Mouse (Mus musculus): ENCODE data around the gene Ddit4. TPM values are rescaled to one million over a fixed set of nuclear protein-coding genes. Genes with fewer than 3 reads are reported as not detected.
"Not testable (repeated sequence)": the region's sequence is repeated elsewhere in the genome, so short reads cannot be mapped to it uniquely, and the experiment has no call there.

Gene Ddit4
- total RNA-seq (2015; ENCODE audit: low replicate concordance) (1.7 TPM in 1 of 2 replicates, not detected in the other), total RNA-seq (2017; ENCODE audit: low replicate concordance) (0.17 and 0.84 TPM in 2 replicates)

- ATAC-seq (replicated peaks; ENCODE audit: low FRiP score, poor library complexity, severe bottlenecking): peak; percentile 93
Observed at GRCm38 (mm10) chr10:59951211-59952151, at the start of gene Ddit4. Gene Ddit4, minus strand, starts transcription at chr10:59951834.

DNA sequence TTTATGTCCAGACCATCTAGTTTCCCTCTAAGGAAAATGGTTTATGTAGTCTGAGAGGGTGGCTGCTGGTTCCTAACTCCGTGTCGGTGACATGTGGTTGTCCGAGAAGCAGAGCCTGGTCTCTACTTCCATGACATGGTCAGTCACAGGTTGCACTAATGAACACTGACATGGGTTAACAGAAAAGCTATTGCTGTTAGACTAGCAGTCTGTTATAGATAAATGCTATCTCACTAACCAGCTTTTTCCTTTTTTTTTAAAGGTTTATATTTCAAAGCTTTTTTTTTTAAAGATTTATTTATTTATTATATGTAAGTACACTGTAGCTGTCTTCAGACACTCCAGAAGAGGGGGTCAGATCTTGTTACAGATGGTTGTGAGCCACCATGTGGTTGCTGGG is 47.4 kb upstream of the Ddit4 start:
- no peak for ATAC-seq (replicated peaks; ENCODE audit: low FRiP score, poor library complexity, severe bottlenecking)

DNA sequence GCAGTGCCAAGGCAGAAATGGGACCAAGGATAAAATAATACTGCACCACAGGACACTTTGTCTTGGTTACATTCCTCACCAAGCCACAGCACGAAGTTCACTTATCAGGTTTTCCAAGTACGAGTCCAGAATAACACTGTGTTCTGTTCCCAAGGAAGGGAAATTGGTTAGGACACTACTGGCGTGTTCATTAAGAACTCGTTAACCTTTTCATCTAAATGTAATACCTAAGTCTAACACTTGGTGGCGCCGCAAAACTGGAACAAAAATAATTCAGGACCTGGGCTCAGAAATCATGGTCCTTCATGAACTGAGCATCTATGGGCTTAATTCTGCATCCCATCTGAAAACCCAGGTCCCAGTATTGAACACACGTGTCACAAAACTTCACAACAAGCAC is 46.0 kb upstream of the Ddit4 start:
- ATAC-seq (replicated peaks; ENCODE audit: low FRiP score, poor library complexity, severe bottlenecking): 0 out of 2 replicates have a peak, but pooled peaks have one; percentile 31

- no peak for ATAC-seq (replicated peaks; ENCODE audit: low FRiP score, poor library complexity, severe bottlenecking)
Observed at GRCm38 (mm10) chr10:59995889-59996288, 44.3 kb upstream of the Ddit4 start.

DNA sequence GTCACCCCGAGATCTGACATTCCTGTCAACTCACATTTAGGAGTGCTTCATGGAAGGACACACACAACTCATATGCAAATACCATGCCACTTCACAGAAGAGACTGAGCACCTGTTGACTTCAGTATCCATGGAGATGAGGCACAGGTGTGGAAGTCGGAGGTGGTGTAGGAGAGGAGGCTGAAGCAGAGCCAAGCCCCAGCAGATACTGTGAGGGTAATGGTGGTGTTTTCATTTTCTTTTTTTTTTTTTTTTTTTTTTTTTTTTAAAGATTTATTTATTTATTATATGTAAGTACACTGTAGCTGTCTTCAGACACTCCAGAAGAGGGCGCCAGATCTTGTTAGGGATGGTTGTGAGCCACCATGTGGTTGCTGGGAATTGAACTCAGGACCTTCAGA is 42.2 kb upstream of the Ddit4 start:
- ATAC-seq (replicated peaks; ENCODE audit: low FRiP score, poor library complexity, severe bottlenecking): not testable (repeated sequence)

DNA sequence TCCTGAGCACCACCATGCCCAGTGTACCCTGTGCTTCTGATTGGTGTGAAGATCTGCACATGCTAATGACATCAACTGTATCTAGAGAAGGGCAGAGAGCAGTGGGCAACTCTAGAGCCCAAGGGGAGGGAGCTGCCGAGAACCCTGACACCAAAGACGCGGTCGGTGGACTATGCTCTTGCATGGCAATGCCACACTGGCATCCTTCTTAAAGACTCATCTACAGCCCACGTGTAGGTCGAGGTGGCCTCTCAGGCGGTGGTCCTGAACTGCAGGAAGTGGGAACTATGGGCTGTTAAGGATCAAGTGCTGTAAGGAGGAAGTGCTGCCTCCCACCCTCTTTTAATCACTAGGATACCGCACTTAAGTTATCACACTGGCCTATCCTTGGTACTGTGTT is 40.4 kb upstream of the Ddit4 start:
- no peak for ATAC-seq (replicated peaks; ENCODE audit: low FRiP score, poor library complexity, severe bottlenecking)

DNA sequence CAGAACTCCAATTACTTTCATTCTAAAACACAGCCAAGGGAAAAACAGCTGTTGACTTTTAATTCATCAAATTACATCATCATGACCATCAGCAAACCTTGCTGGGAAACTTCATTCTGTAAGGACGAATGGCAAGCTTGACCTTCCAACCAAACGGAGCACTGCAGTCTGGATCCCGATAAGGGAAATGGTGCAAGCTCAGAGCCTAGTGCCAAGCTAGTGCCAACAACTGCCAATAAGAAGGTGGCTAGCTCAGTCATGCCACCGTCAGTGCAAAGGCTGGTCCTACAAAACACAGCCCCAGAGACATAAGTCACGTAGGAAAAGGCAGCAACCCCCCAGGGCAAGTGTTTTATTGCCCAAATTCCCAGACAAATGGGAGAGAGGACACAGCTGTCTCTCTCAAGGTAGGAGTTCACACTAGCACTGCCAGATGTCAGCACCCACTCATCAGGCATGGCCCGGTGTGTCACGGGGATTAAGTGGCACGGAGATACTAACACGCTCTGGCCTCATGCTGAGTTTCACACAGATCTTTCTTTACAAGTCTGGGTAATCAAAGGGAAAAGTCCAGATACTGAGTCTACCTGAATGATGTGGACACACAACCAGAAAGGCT is 39.7 kb upstream of the Ddit4 start:
- ATAC-seq (replicated peaks; ENCODE audit: low FRiP score, poor library complexity, severe bottlenecking): no peak

GRCm38 (mm10) chr10:59990393-59990792 is 38.8 kb upstream of the Ddit4 start:
- ATAC-seq (replicated peaks; ENCODE audit: low FRiP score, poor library complexity, severe bottlenecking): no peak

DNA sequence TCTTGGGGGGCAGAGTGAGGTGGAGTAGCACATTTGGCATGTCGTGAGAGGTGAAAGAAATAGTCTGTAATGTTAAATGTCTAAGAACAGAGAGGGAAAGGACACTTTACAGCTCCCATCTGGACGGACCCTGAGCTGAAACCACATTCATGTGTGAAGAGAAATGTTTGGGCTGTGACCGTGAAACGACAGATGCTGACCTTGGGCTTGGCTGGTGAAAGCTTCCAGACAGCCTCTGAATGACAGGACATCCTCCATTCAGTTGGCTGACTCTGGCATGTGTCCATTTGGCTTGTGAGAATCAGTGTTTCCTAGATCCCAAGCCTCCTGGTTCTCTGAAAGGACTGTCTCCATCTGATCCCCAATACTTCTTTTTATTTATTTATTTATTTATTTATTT is 36.4 kb upstream of the Ddit4 start:
- no peak for ATAC-seq (replicated peaks; ENCODE audit: low FRiP score, poor library complexity, severe bottlenecking)

GRCm38 (mm10) chr10:59982379-59982873 is 30.8 kb upstream of the Ddit4 start:
- ATAC-seq (replicated peaks; ENCODE audit: low FRiP score, poor library complexity, severe bottlenecking): no peak

DNA sequence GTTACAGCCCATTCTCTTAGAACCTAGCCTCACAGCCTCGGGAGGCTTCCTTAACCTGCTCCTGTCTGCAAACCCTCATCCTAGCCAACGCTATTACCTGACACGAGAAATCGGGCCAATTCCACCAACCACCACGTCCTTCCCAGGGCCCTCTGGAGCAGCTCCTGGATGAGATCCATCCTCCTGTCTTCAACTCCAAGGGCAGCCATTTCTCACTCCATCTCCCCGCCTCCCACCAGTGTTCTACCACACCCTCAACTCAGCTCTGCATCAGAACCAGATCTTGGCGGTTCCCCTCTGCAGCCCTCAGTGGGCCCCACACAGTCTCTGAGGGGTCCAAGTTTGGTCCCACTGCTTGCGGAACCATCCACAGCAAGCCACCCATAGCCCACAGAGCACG is 30.2 kb upstream of the Ddit4 start:
- ATAC-seq (replicated peaks; ENCODE audit: low FRiP score, poor library complexity, severe bottlenecking): no peak

DNA sequence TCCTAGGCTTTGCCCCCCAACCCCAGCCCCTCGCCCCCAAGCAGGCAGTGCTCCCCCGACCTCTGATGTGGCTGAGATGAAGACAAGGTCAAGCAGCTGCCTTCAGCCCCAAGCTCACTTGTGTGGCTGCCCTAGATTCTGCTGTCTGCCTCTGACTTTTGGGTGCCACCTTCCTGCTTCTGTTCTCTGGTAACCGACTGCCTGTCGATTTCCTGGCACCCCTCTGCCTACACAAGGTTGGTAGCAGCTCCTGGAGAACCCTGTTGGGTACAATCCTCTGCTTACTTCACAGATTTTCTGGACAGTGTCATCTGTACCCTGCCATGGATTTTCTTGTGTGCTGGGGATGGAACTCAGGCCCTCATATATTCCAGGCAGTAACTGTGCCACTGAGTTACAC is 29.7 kb upstream of the Ddit4 start:
- ATAC-seq (replicated peaks; ENCODE audit: low FRiP score, poor library complexity, severe bottlenecking): no peak

- ATAC-seq (replicated peaks; ENCODE audit: low FRiP score, poor library complexity, severe bottlenecking): no peak
Observed at GRCm38 (mm10) chr10:59980815-59981244, 29.2 kb upstream of the Ddit4 start.

DNA sequence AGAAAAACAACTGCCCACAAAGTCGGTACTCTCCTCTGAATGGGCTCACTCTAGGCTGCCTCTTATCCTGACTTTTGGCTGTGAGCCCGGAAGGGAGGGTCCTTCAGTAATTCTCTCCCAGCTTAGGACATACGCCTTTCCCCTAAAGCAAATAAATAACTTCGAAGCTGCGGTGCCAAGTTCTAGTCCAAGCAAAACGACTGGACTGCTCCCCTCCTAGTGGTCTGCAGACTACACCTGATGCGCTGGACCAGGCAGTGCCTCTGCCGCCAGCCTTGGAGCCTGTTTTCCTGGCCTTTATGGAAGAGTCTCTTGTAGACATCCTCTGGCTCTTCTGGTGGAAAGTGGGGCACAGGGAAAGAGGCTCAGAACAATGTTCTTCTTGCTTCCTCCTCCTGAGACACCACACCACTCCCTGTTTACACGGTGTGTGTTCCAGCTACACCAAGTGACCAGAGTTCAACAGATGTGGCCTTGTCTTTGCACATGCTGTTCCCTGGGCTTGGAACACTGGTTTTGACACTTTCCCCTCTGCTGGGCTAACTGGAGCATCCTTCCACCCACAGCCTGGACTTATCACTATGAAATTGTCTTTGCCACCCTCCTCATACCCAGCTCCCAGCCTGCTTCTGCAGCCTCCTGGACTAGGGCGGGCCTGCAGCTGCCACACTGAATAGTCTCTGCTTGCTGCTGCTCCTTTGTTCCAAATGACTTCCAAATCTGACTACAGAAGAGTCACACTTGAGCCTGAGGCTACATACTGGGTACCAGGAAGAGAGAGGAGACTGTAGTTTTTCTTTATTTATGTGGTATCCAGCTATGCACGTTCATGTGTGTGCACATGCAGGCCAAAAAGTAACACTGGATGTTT is 27.5 kb upstream of the Ddit4 start:
- 0 out of 2 replicates have a peak, but pooled peaks have one; percentile 27 for ATAC-seq (replicated peaks; ENCODE audit: low FRiP score, poor library complexity, severe bottlenecking)

DNA sequence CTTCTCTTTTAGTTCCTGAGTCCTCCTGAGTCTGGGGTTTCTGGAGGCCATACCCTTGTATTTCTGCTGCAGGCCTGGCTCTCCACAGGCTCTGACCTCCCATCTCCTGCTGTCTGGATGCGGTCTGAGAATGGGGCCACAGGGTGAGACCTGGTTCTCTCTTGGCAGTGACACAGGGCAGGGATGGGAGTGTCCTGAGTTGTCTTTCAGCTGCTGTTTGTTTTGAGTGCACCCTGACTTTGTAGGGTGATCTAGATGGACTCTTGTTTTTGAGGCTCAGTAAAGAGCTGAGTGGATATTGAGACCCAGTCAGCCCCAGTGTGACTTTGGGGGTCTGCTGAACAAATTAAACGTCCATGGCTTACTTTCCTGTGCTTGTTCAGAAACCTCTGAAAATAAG is 26.8 kb upstream of the Ddit4 start:
- ATAC-seq (replicated peaks; ENCODE audit: low FRiP score, poor library complexity, severe bottlenecking): no peak

DNA sequence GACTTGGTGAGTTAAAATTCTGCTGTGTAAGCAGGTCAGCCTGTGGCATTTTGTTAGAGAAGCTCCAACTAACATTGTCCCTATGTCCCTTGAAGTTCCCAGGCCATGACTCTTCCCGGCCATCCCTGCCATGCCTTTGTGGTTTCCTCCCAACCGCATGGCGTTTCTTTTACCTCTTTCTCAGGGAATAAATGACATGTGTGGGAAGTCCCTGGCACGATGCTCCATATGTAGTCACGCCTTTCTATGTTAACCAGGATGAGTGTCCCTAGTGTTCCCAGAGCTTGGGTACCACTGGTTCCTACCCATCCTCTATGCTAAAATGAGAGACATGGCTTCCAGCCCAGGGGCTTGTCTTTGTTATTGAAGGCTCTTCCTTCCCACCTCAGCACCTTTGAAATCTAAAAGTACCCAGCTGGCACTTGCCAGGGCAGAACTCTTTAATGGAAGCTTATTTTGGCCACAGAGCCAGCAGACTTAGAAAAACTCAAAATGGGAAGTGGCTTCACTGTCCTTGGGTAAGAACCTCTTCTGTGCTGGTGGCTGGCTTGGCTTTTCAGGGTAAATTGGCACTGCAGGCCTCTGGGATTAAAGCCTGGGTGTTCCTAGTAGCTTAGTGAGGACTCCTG is 26.2 kb upstream of the Ddit4 start:
- no peak for ATAC-seq (replicated peaks; ENCODE audit: low FRiP score, poor library complexity, severe bottlenecking)

DNA sequence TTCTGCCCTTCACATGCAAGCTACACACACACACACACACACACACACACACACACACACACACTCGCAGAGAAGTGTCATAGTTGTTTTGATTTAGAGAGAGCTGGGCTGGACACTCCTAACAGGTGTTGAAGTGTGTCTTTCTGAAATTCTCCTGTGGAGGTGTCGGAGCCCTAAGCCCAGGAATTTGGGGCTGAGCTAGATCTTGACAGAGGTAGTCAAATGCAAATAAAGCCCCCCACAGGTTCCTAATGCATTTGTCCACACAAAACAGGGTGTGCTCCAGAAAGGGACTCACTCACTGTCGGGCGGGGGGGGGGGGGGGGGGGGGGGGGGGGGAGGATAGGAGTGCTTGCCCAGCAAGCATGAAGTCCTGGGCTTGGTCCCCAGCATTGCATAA is 25.5 kb upstream of the Ddit4 start:
- ATAC-seq (replicated peaks; ENCODE audit: low FRiP score, poor library complexity, severe bottlenecking): no peak

- no peak for ATAC-seq (replicated peaks; ENCODE audit: low FRiP score, poor library complexity, severe bottlenecking)
Observed at GRCm38 (mm10) chr10:59974786-59975185, 23.2 kb upstream of the Ddit4 start.

- no peak for ATAC-seq (replicated peaks; ENCODE audit: low FRiP score, poor library complexity, severe bottlenecking)
Observed at GRCm38 (mm10) chr10:59974191-59974664, 22.6 kb upstream of the Ddit4 start.
